Mouse (Mus musculus) liver, adult 2 months (tissue): ENCODE results near the gene Wdr53.

Experiments
- CTCF ChIP-seq: fragments of 200-500 bp; IDR thresholded peaks from 2 replicates; pipeline ENCODE4 v1.5.1; 2011; ENCODE audit warnings: low read depth, low read length, control low read depth
- POLR2A ChIP-seq: fragments of 200-500 bp; IDR thresholded peaks from 2 replicates; pipeline ENCODE4 v1.6.1; 2011; ENCODE audit warnings: low read length, control low read depth; ENCODE audit not compliant: insufficient read depth; ENCODE audit errors: extremely low read depth

GRCm38 (mm10) chr16:32214804-32215576 lies 32.0 kb upstream of the Wdr53 start:
- TF ChIP-seq CTCF (no peak), POLR2A (no peak)
